Mouse (Mus musculus): ENCODE data around the gene Edaradd. TPM values are rescaled to one million over a fixed set of nuclear protein-coding genes. Genes with fewer than 3 reads are reported as not detected.
"Not testable (repeated sequence)": the region's sequence is repeated elsewhere in the genome, so short reads cannot be mapped to it uniquely, and the experiment has no call there.

Edaradd gene
- total RNA-seq, 1 experiment from 2014 or later = 0.18 TPM

DNA sequence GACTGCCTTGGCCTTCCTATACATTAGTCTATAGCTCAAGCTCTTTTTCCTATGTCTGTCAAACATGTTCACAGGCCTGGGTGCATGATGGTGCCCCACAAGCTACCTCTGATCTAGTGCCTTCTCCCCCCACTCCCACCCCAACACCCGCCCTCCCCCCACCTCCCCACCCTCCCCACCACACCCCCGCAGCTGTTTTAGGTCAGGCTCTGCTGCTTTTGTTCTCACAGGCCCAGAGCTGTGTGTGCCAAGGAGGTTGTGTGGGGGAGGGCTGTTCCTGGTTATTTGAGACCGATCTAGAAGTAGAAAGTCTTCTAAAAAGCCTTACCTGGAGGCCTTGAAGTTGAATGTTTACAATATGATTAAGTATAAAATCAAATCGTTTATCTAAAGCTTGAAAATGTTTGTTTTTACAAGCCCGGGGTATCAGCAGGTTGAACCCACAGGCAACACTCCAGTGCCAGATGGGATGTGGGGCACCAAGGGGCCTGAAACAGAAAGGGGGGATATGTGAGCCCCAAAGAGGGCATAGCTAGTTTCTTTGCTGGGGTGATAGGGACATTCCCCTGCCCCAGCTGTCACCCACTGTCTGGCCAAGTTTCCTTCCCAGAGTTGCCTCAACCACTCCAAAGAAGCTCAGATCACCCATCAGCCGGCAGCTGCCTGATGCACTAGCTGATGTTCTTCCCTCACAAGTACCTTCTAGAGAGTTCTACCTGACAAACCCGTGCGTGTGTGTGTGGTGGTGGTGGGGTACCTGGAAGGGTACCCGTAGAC, 8.9 kb downstream of the Edaradd start:
- DNase-seq = no peak

DNA sequence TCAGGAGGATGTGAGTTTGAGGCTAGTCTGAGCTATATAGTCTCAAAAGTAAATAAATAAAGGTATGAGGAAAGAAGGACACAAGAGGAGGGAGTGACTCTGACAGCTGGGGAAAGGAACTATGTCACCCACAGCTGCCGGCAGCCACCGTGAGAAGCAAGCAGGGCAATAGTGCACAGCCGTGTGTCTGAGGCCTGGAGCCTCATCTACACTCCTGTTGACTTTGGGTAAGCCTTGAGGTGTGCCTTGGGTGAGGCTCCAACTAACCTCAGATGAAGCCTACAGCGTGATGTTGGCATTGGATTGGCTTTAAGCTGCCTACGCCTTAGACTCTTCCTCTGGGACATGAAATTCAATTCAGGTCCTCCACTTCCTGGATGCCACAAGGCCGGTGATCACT, 10.2 kb downstream of the Edaradd start:
- DNase-seq = no peak

- DNase-seq = no peak
These were observed 12.8 kb downstream of the Edaradd start for GRCm38 (mm10) chr13:12507426-12507825.

- DNase-seq = no peak
These were observed 14.9 kb downstream of the Edaradd start for GRCm38 (mm10) chr13:12505359-12505758.

- DNase-seq = no peak
These were observed 16.9 kb downstream of the Edaradd start for GRCm38 (mm10) chr13:12503238-12503751.

DNA sequence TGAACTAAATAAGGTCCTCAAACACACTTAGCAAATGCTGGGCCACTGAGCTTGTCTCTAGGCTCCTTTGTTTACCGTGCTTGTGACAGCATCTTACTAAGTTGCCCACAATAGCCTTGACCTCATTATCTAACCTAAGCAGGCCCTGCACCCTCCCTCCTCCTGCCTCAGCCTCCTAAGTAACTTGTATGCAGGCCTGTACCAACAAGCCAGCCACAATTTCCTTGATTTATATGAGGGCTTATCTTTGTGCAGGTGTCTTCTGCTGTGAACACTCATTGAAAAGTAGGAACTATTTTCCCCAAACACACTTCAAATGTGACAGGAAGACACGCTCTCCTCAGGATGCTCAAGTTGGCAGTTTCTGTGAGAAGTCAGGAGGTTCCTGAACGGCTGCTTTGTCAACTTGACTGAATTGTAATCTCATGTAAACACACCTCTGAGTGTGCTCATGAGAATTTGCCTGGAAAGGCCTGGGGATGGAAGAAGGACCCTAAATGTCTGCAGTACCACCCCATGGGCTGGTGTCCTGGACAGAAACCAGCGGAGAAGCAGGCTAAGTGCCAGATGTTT, 17.5 kb downstream of the Edaradd start:
- DNase-seq = no peak

GRCm38 (mm10) chr13:12499107-12499506, 21.1 kb downstream of the Edaradd start:
- DNase-seq = no peak

DNA sequence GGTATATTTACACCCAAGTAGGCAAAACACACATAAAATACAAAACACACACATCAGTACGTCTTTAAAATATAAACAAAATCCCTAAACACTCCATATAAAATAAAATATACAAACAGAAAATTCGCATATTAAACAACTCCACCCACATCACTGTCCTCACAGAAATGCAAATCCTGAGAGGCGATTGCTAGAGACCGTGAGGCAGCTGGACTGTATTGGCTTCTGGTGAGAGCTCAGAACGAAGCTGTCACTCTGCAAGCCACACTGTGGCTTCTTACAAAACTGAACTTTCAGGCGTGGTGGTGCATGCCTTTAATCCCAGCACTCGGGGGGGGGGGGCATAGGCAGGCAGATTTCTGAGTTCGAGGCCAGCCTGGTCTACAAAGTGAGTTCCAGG, 22.4 kb downstream of the Edaradd start:
- no peak for DNase-seq

DNA sequence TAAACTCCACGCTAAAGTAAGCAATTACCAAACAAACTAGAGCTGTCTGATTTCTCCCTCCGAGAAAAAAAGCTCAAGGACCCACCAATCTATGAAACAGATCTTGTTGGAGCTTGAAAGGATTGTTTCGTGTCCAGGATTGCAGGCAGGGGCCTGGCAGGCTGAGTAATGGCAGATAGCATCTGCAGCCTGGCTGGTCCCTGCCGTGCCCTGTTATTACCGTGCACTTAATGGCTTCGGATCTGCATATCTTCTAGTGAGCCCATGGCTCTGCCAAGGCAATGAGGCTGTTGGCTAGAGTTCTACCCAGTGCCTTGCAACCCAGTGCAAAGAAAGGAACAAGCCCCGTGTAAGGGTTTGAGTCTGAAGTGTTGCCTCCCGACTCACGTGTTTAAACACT, 25.5 kb downstream of the Edaradd start:
- DNase-seq = no peak

GRCm38 (mm10) chr13:12492515-12492914, 27.7 kb downstream of the Edaradd start:
- DNase-seq = no peak

DNA sequence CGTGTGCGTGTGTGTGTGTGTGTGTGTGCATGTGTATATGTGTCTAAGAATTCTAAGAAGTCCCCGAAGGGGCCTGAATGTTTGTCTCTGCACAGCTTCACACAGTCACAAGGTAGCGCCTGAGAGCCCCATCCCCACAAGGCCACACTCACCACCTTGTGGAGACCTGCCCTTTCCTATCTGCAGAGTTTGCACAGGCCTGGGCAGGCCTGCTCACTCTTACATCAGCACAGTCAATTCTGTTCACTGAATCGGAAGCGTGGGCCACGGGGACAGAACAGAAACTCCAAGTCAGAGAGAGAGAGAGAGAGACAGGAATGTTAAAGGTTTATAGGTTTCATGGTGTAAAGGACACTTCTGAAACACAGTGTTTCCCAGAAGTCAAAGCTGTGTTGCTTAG, 34.6 kb downstream of the Edaradd start:
- no peak for DNase-seq

DNA sequence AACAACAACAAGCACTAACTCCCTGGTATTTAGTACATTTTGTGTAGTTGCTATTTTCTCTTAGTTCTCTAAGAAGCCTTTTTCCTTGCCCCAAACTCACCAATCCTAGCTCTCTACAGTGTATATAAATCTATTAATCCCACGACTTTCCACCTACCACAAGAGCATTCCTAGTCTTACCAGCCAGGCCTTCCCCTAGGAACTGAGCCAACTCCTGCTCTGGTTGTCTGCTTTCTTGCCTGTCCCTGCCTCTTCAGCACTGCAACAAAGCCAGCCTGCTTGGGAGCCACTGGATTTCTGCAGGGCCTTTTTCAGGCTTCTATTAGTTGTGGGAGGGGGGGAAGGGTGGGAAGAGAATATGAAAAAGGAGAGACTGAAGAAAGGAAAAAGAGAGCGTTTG, 35.0 kb downstream of the Edaradd start:
- no peak for DNase-seq

DNA sequence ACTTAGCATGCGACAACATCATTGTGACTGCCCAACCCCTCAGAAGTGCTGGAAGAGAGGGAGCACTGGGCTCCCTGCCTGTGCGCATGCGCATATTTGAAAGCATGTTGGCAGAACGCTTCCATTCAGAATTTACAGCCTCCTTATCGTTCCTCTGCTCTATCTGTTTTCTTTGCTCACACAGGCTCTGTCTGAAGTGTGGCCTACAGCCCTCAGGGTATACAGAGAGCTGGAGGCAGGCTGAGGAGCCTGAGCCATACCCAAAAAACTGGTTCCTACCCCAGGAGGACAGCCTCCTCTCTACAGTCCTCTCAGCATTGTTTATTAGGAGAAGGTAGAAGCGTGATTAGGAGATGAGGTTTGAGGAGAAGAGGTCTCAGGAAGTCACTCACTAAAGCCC, 40.4 kb downstream of the Edaradd start:
- no peak for DNase-seq

- DNase-seq = no peak
These were observed 41.9 kb downstream of the Edaradd start for GRCm38 (mm10) chr13:12478301-12478700.

DNA sequence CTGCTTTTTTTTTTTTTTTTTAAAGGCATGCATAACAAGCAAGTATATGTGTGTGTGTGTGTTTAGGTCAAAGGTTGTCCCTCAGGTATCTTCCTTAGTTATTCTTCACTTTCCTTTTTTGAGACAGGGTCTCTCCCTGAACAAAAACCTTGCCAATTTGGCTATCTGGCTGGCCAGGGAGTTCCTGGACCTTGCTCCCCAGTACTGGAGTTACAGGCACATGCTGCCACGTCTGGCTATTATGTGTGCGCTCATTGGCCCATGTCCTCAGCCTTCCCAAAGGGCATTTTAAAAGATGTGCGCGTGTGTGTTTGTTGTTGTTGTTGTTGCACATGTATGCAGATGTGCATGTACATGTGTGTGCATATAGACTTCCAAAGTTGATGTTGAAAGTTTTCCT, 43.4 kb downstream of the Edaradd start:
- no peak for DNase-seq

DNA sequence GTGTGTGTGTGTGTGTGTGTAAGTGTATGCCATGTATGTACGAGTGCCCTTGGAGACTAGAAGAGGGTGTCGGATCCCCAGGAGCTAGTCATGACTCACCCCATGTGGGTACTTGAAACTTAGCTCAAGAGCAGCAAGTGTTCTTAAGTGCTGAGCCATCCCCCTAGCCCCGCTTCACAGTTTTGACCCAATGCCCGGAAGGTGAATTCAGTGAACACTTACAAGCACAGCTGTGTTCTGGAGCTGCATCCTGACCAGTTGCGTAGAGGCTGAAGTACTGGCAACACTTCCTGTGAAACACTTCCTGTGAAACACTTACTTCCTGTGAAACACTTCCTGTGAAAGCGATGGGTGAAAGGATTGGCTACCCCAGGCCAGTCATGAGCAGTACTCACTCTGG, 45.0 kb downstream of the Edaradd start:
- DNase-seq = no peak

DNA sequence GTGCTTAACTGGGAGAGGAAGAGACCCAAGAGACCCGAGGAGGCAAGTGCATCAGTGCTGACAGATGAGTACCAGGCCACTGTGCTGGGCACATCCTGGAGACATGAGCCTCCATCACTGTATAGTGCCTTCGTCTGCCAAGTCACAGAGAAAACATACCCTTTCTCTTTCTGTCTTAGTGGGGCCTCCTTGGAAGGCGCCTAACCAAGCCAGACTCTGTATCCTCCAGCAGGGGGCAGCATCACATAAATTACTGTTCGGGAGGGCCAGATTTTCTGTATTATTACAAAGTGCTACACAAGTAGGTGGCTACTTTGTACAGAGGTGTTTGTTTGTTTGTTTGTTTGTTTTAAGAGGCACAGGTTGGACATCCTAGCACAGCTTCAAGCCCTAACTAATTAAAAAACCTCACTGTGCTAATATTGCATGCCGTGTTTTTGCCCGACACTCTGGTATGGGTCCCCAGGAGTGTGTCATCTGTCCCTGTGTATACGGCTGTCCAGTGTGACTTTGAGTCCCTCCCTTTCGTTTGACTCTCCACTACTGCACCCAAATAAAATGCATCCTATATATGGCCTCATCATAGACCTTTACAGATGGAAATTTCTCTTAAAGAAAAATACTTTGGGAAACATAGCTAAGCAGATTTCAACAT, 46.4 kb downstream of the Edaradd start:
- peak; percentile 66 for DNase-seq

DNA sequence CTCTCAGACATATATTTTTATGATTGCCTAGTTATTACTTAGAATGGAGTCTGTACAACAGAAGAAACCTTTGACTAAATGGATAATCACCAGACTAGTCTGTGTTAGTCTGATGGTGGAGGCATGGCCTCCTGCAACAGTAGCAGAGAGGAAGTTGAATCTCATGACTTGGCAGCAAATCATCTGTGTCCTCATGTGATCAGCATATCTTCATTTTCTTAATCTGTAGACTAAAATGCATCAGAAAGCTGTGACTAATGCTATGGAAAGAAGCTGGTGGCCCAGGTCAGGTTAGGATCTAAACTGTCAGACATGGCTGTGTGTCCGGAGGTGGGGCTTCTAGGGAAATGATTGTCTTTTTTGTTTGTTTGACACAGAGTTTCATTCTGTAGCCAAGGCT, 51.8 kb downstream of the Edaradd start:
- DNase-seq = no peak

- no peak for DNase-seq
These were observed 55.4 kb downstream of the Edaradd start, which contains the start of gene Lgals8 for GRCm38 (mm10) chr13:12464844-12465243. Gene Lgals8, minus strand, starts transcription at chr13:12464944.

GRCm38 (mm10) chr13:12464159-12464558, 56.1 kb downstream of the Edaradd start:
- not testable (repeated sequence) for DNase-seq

DNA sequence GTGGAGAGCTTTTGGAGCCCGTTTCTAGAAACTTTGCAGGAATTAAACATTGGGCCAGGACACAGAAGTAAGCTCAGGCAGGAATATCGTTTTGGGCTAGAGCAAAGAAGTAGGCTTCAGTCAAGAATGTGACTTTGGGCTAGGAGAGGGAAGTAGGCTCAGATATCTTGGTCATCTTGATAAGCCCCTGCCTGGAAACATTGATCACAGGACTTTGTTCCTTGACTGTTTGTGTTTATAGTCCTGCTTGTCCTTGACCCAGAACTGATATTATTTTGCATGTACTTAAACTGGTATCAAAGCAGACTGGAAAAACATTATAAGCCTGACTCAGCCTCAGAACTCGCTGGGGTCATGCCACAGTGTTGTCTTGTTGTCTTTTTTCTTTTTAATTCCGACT, 57.6 kb downstream of the Edaradd start:
- DNase-seq = no peak

- no peak for DNase-seq
These were observed 58.5 kb downstream of the Edaradd start for GRCm38 (mm10) chr13:12461730-12462119.
